32 mouse cellular contexts compared by ENCODE assay signal in the genomic region with DNA sequence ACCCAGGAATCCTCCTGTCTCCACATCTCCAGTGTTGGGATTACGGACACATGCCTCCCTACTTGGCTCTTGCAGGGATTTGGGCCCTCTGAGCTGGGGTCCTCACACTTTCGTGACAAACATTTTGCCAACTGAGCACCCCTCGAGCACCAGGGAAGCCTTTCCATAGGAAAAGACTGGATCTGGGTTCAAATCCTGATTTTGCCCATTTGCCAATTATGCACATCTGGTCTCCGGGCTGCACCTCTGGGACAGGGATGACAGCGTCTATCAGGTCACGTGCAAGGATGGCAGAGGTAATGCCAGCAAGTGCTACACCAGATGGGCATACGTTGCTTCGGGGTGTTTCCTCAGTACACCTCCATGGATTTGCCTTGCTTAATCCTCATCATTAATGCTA.
"Had no signal": no experiment of that assay in that cellular context is flagged by ENCODE, and none has a peak within 500 bp of the region (broad histone marks: within the 10 kb centered on the region; RNA-seq: fewer than 3 reads in every experiment).

No protein-coding gene starts in this region.

- H3K9me3 ChIP-seq: limb, embryonic 10.5 days; limb, embryonic 12.5 days; limb, embryonic 13.5 days; limb, embryonic 15.5 days; liver, embryonic 12.5 days; liver, embryonic 13.5 days; liver, embryonic 15.5 days; lung, embryonic 15.5 days; midbrain, embryonic 10.5 days; midbrain, embryonic 12.5 days; midbrain, embryonic 13.5 days; midbrain, embryonic 15.5 days; neural tube, embryonic 12.5 days had no signal

- H3K9ac ChIP-seq: limb, embryonic 12.5 days; limb, embryonic 13.5 days; limb, embryonic 15.5 days; liver, embryonic 12.5 days; liver, embryonic 13.5 days; liver, embryonic 14.5 days; liver, embryonic 15.5 days; liver, postnatal 0 days; lung, embryonic 14.5 days; lung, embryonic 15.5 days; midbrain, embryonic 12.5 days; midbrain, embryonic 13.5 days; midbrain, embryonic 15.5 days; neural tube, embryonic 12.5 days had no signal

- H3K4me2 ChIP-seq: limb, embryonic 12.5 days; limb, embryonic 13.5 days; limb, embryonic 15.5 days; liver, embryonic 11.5 days; liver, embryonic 12.5 days; liver, embryonic 13.5 days; liver, embryonic 15.5 days; lung, embryonic 14.5 days; lung, embryonic 15.5 days; midbrain, embryonic 11.5 days; midbrain, embryonic 12.5 days; midbrain, embryonic 13.5 days; midbrain, embryonic 15.5 days; neural tube, embryonic 12.5 days had no signal

- H3K36me3 ChIP-seq: limb, embryonic 10.5 days; limb, embryonic 12.5 days; limb, embryonic 13.5 days; limb, embryonic 15.5 days; liver, embryonic 12.5 days; liver, embryonic 13.5 days; liver, embryonic 15.5 days; lung, embryonic 15.5 days; midbrain, embryonic 10.5 days; midbrain, embryonic 12.5 days; midbrain, embryonic 13.5 days; midbrain, embryonic 15.5 days; neural tube, embryonic 12.5 days had no signal

- DNase-seq: left cerebral cortex, postnatal 4 days; liver; liver, embryonic 13.5 days; liver, postnatal 0 days; lung, adult 18-20 months; lung, adult 2 months; lung, embryonic 14.5 days; lung, postnatal 10 days; lung, postnatal 14 days; lung, postnatal 36 days; lung, postnatal 4 days; midbrain, embryonic 14.5 days had no signal

- H3K27me3 ChIP-seq: limb, embryonic 12.5 days; limb, embryonic 13.5 days; limb, embryonic 15.5 days; liver, embryonic 13.5 days; lung, embryonic 15.5 days; midbrain, embryonic 12.5 days; midbrain, embryonic 13.5 days; midbrain, embryonic 15.5 days; neural tube, embryonic 12.5 days had no signal

- H3K4me1 ChIP-seq: limb, embryonic 12.5 days; limb, embryonic 13.5 days; limb, embryonic 15.5 days; liver, embryonic 12.5 days; liver, embryonic 13.5 days; liver, embryonic 15.5 days; lung, embryonic 15.5 days; midbrain, embryonic 10.5 days; midbrain, embryonic 12.5 days; midbrain, embryonic 13.5 days; midbrain, embryonic 15.5 days; neural tube, embryonic 12.5 days had no signal

- ATAC-seq: liver, embryonic 12.5 days; liver, postnatal 0 days; lung, postnatal 0 days; midbrain, embryonic 13.5 days; midbrain, embryonic 15.5 days; midbrain, embryonic 16.5 days had no signal

- H3K4me3 ChIP-seq: limb, embryonic 10.5 days; limb, embryonic 12.5 days; limb, embryonic 13.5 days; limb, embryonic 15.5 days; liver, embryonic 12.5 days; liver, embryonic 13.5 days; liver, embryonic 15.5 days; lung, embryonic 15.5 days; megakaryocyte, embryonic 14.5 days; midbrain, embryonic 10.5 days; midbrain, embryonic 12.5 days; midbrain, embryonic 13.5 days; midbrain, embryonic 15.5 days; myocyte; neural tube, embryonic 12.5 days had no signal

- H3K27ac ChIP-seq: limb, embryonic 10.5 days; limb, embryonic 12.5 days; limb, embryonic 13.5 days; limb, embryonic 15.5 days; liver, embryonic 12.5 days; liver, embryonic 13.5 days; liver, embryonic 14.5 days; liver, embryonic 15.5 days; lung, embryonic 15.5 days; macrophage; midbrain, embryonic 10.5 days; midbrain, embryonic 12.5 days; midbrain, embryonic 13.5 days; midbrain, embryonic 15.5 days; neural tube, embryonic 12.5 days had no signal
